In genomic region chr14:22402411-22402810, GRCm38 (mm10) we compare ENCODE assay signal across 28 mouse cellular contexts.
DNase-seq lines count a peak whose midpoint lies in the region; ATAC-seq lines count a peak whose summit lies in the region.
"Had no signal": no experiment of that assay in that cellular context is flagged by ENCODE, and none has a peak within 500 bp of the region (broad histone marks: within the 10 kb centered on the region; RNA-seq: fewer than 3 reads in every experiment).

No protein-coding gene starts in this region.

- WGBS in limb, embryonic 11.5 days: 28% methylated on average over 4 of the region's 4 CpGs
- WGBS in limb, embryonic 10.5 days: 37% methylated on average over 4 of the region's 4 CpGs
- WGBS in neural tube, embryonic 13.5 days: 23% methylated on average over 4 of the region's 4 CpGs

- H3K9ac ChIP-seq in limb, embryonic 11.5 days (ENCODE audit: low read length): no peak overlapping the region
- H3K9ac ChIP-seq in neural tube, embryonic 13.5 days: no peak overlapping the region
- H3K9ac ChIP-seq: embryonic facial prominence, embryonic 12.5 days; embryonic facial prominence, embryonic 15.5 days; forebrain, embryonic 12.5 days; heart, embryonic 12.5 days; heart, embryonic 15.5 days; hindbrain, embryonic 15.5 days; intestine, embryonic 15.5 days had no signal

- H3K36me3 ChIP-seq in limb, embryonic 11.5 days (ENCODE audit: control insufficient read depth, insufficient read depth, low read length): no peaks in the 10 kb centered on the region
- no peaks in the 10 kb centered on the region for H3K36me3 ChIP-seq in limb, embryonic 10.5 days
- no peaks in the 10 kb centered on the region for H3K36me3 ChIP-seq in neural tube, embryonic 13.5 days
- H3K36me3 ChIP-seq: embryonic facial prominence, embryonic 12.5 days; embryonic facial prominence, embryonic 15.5 days; forebrain, embryonic 12.5 days; heart, embryonic 12.5 days; heart, embryonic 15.5 days; hindbrain, embryonic 10.5 days; hindbrain, embryonic 15.5 days; intestine, embryonic 15.5 days had no signal

- peak; percentile 36 for DNase-seq in limb, embryonic 11.5 days (ENCODE audit: low spot score)
- no peak for DNase-seq in limb, embryonic 10.5 days (ENCODE audit: low spot score)
- no peak for DNase-seq in neural tube, embryonic 10.5 days (ENCODE audit: extremely low spot score, low spot score)
- DNase-seq in forelimb bud, embryonic 11.5 days (ENCODE audit: low read depth, low spot score): peak; percentile 68
- no peak for DNase-seq in gastrocnemius, adult 8-10 months (ENCODE audit: low spot score in 2 of 2)
- DNase-seq: adrenal gland, postnatal 10 days; adrenal gland, postnatal 36 days; cerebellum, adult 11 months; cerebellum, adult 2 months; cerebellum, adult 9-11 months; cerebellum, postnatal 25 days; gastrocnemius, adult 2 months; gastrocnemius, postnatal 25 days; heart, adult 18-20 months; heart, postnatal 10 days; heart, postnatal 36 days had no signal

- no peak overlapping the region for H3K27ac ChIP-seq in limb, embryonic 11.5 days (replicated peaks; ENCODE audit: low read depth, low read length)
- H3K27ac ChIP-seq in limb, embryonic 10.5 days: no peak overlapping the region; the same call in 1 of the 2 replicates
- 0 out of 2 replicates have a peak overlapping the region, but pooled peaks have one; percentile 15 for H3K27ac ChIP-seq in neural tube, embryonic 13.5 days (replicated peaks)
- H3K27ac ChIP-seq: embryonic facial prominence, embryonic 12.5 days; embryonic facial prominence, embryonic 15.5 days; forebrain, embryonic 12.5 days; gastrocnemius, adult 2 months; heart, embryonic 15.5 days; hindbrain, embryonic 10.5 days; hindbrain, embryonic 15.5 days; intestine, embryonic 15.5 days had no signal

- ATAC-seq in limb, embryonic 11.5 days (ENCODE audit: insufficient number of reproducible peaks, low FRiP score, low TSS enrichment, low read depth): no peak
- no peak for ATAC-seq in neural tube, embryonic 13.5 days (ENCODE audit: low read depth)
- ATAC-seq: CD4-positive, CD25-positive, alpha-beta regulatory T cell, adult 4 months; forebrain, embryonic 16.5 days; intestine, embryonic 15.5 days; Patski had no signal

- no peak overlapping the region for H3K4me3 ChIP-seq in limb, embryonic 11.5 days (ENCODE audit: low read depth, low read length)
- no peak overlapping the region for H3K4me3 ChIP-seq in limb, embryonic 10.5 days
- no peak overlapping the region for H3K4me3 ChIP-seq in neural tube, embryonic 13.5 days
- H3K4me3 ChIP-seq: embryonic facial prominence, embryonic 12.5 days; embryonic facial prominence, embryonic 15.5 days; forebrain, embryonic 12.5 days; gastrocnemius, adult 2 months; heart, embryonic 12.5 days; heart, embryonic 15.5 days; hindbrain, embryonic 10.5 days; hindbrain, embryonic 15.5 days; intestine, embryonic 15.5 days had no signal

- peaks cover 13% of the 10 kb centered on the region; the same call in 1 of the 2 replicates for H3K4me1 ChIP-seq in limb, embryonic 11.5 days (ENCODE audit: control insufficient read depth, insufficient read depth, low read length)
- H3K4me1 ChIP-seq in limb, embryonic 10.5 days: peaks cover 43% of the 10 kb centered on the region
- peaks cover 23% of the 10 kb centered on the region for H3K4me1 ChIP-seq in neural tube, embryonic 13.5 days (replicated peaks)
- H3K4me1 ChIP-seq: embryonic facial prominence, embryonic 12.5 days; embryonic facial prominence, embryonic 15.5 days; heart, embryonic 12.5 days; hindbrain, embryonic 10.5 days; intestine, embryonic 15.5 days had no signal

- no peaks in the 10 kb centered on the region for H3K9me3 ChIP-seq in limb, embryonic 11.5 days (ENCODE audit: control insufficient read depth, low read length)
- H3K9me3 ChIP-seq in limb, embryonic 10.5 days (replicated peaks): no peaks in the 10 kb centered on the region
- no peaks in the 10 kb centered on the region for H3K9me3 ChIP-seq in neural tube, embryonic 13.5 days
- H3K9me3 ChIP-seq: embryonic facial prominence, embryonic 12.5 days; embryonic facial prominence, embryonic 15.5 days; forebrain, embryonic 12.5 days; heart, embryonic 12.5 days; heart, embryonic 15.5 days; hindbrain, embryonic 10.5 days; hindbrain, embryonic 15.5 days; intestine, embryonic 15.5 days had no signal

- H3K27me3 ChIP-seq in limb, embryonic 11.5 days (ENCODE audit: control insufficient read depth, insufficient read depth, low read length): no peaks in the 10 kb centered on the region
- peaks cover 30% of the 10 kb centered on the region for H3K27me3 ChIP-seq in limb, embryonic 10.5 days (ENCODE audit: low read depth, poor library complexity, severe bottlenecking)
- H3K27me3 ChIP-seq in neural tube, embryonic 13.5 days: no peaks in the 10 kb centered on the region
- H3K27me3 ChIP-seq: embryonic facial prominence, embryonic 12.5 days; embryonic facial prominence, embryonic 15.5 days; heart, embryonic 12.5 days; heart, embryonic 15.5 days; hindbrain, embryonic 15.5 days; intestine, embryonic 15.5 days had no signal

- no peak overlapping the region for H3K4me2 ChIP-seq in limb, embryonic 11.5 days (ENCODE audit: low read depth, severe bottlenecking)
- H3K4me2 ChIP-seq in neural tube, embryonic 13.5 days: no peak overlapping the region
- H3K4me2 ChIP-seq: embryonic facial prominence, embryonic 12.5 days; embryonic facial prominence, embryonic 15.5 days; forebrain, embryonic 12.5 days; heart, embryonic 12.5 days; heart, embryonic 15.5 days; hindbrain, embryonic 15.5 days; intestine, embryonic 15.5 days had no signal

Comparison
In these comparisons a context has a peak if more than half of its experiments do, and no peak if none do; other contexts are left out.
1. DNase-seq: peak in limb, embryonic 11.5 days (single experiment) and forelimb bud, embryonic 11.5 days (single experiment); none in limb, embryonic 10.5 days (single experiment), neural tube, embryonic 10.5 days (single experiment) and gastrocnemius, adult 8-10 months (0 of 2).